Mouse (Mus musculus): Measurements from ENCODE around the gene Capn12. TPM values are rescaled to one million over a fixed set of nuclear protein-coding genes. Genes with fewer than 3 reads are reported as not detected.

Capn12 gene
- total RNA-seq (2021) = 0.19 and 0.60 TPM in 2 replicates
- long read RNA-seq, experiment 1, partial matches to known transcripts = 0 of 1 reads
- long read RNA-seq, experiment 1, other reads (novel, unspliced or antisense) = 1 of 1 reads
- long read RNA-seq, experiment 2, partial matches to known transcripts = 0 of 1 reads
- long read RNA-seq, experiment 2, other reads (novel, unspliced or antisense) = 1 of 1 reads

DNA sequence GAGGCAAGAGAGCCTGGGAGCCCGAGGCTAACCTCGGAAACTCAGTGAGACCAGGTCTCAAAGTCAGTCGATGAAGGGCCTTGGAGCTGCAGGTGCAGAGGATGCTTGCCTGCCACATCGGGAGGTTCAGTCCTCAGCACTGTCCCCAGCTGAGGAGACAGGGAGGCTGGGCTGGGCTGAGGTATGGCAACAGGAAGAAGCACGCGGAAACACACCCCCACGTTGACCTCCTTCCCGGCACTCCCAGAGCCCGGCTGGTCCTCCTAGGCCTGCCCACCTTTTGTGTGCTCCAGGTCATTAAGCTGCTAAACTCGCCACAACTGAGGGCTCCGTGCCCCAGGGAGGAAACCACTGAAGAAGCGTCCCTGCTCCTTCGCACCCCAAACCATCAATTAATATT, at the start of gene Capn12:
Gene Capn12, plus strand, starts transcription at position 224 of the 400 bp plus-strand sequence.
- DNase-seq = no peak

DNA sequence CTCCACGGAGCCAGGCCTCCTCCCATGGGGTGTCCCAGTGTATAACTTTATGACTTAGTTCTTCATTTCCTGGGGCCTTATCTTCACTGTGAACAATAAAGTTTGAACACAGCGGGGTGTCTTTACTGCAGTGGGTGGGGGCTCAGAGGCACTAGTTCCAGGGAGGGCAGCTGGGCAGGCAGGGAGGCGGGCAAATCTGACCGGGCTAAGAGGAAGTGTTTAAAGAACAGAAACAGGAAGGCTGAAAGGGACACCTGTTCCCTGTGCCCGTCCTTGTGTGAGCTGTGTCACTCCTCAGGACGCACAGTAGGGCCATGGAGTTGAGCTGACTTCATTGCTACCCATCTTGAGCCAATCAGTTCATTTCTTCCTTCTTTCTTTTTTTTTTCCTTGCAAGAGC, 49.1 kb upstream of the Capn12 start:
- no peak for DNase-seq

DNA sequence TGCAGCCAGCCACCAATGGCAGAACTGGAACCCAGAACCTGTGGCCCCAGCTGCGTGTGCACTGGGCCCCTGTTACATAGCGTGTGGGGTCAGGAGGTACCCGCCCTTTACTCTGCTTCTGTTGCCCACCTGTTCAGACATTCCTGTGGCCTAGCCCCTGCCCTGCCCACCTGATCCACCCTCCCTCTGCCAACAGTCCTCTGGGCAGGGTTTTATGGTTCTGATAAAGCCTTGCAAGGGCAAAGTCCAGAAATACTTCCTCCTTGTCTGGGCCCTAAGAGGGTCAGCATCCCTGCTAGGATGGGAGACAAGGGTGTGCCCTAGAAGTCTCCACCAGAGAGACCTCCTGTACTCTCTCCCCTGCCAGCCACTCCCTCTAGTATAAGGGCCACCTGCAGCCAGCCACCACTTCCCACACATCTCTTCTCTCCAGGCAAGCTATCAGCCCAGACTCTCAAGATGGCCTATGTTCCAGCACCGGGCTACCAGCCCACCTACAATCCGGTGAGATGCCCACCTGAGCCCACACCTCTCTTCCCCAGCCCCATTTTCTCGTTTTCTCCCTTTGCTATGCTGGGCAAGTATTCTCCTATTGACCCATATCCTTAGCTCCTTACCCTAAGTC, 47.4 kb upstream of the Capn12 start, which contains the start of gene Lgals4:
Gene Lgals4, plus strand, starts transcription at position 132 of the 625 bp plus-strand sequence.
- no peak for DNase-seq

DNA sequence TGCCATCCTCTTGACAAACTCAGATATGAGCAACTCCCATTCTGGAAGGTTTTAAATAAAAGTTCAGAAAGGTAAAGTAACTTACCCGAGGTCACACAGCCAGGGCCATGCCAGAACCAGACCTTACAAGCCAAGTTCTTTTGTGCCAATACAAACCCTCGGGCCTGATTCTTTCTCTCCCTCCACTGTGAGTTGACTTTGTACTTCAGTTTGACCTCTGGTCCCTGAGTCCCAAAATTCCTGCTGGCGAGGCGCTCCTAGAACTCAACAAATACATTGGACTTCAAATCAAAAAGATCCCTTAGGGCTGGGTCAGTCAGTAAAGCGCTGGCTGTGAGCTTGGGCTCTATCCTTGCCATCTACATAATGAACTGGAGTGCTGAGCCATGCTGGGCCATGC, 44.3 kb upstream of the Capn12 start:
- no peak for DNase-seq

DNA sequence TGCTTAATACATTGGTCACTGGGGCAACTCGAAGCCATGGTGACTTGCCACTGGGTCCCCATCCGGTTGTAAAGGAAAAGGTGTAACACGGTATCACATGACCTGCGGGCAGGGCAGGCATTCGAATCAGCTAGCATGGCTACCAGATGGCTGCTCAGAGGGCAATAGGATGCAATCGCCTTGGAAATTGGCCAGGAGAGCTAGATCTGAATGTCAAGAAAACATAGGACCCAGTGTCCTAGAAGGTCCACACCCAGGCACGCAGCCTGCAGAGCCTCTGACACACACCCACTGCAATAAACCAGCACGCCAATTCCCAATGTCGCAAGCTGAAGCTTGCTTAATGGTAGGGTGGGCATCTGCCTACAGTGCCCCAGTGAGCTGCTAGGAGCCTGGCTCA, 42.9 kb upstream of the Capn12 start:
- peak; percentile 48 for DNase-seq

DNA sequence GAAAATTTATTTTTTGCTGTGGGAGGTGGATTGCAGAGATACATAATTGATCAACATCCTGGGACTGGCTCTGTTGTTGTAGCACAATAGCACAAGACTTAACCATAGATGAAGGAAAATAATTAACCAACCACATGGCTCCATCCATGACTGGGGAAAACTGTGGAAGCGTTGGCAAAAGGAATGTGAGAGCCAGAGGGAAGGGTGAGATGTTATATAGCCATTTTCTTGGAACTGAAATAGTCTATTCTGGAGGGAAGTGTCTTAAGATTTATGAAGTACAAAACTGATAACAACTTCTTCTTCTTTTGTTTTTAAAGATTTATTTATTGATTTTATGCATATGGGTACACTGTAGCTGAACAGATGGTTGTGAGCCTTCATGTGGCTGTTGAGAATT, 33.9 kb upstream of the Capn12 start:
- DNase-seq = no peak

DNA sequence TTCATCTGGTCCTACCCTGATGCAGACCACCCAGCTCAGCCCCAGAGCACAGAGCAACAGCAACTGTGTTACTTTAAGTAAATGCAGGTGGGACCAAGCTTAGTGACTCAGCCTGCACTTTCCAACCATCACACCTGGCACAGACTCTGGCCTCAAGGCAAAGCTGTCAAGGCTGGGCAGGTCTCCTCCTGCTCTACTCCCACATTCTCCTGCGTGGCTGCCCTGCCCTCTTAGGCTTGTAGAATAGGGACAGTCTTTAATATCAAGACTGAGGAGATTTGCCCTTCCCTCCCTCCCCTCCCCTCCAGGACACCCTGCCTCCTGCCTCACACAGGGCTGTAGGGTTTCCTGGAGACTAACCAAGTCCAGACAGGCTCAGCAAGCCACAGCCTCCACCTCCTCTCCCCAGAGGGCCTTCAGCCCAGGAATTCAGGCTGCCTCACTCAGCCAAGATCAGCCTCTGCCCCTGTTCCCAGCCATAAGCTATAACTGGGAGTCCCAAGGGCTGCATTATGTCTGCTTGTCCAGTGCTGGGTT, 31.5 kb upstream of the Capn12 start:
- no peak for DNase-seq

DNA sequence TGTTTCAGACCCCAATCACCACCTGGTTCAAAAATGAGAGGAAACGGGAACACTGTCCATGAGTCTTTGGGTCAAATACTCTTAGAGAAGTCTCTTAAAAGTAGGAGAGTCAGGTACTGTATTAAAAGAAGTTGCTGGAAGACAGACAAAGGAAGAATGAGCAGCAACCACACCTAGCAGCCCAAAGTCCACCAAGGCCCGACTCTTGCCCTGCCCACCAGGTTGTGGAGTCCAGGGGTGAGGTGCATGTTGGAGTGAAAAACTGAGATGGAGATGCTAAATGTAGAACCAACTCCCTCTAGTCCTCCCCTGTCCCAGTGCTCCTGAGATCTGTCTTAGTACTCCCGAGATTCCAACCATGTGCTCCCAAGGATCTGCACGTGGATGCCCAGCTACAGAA, 30.6 kb upstream of the Capn12 start:
- DNase-seq = no peak

DNA sequence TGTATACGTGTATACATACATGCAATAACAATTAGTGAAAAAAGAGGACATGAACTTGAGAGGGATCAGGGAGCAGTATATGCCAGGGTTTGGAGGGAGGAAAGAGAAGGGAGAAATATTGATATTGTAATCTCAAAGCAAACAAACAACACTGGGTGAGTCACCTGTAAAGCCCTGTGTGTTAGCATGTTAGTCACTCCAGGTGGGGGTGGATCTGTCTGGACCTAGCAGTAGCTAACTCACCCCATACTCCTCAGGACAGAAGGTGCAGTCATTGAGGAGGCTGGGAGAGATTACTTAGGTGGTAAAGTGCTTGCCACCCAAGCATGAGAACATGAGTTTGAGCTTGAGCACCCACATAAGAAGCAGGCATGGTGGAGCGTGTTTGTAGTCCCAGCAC, 21.3 kb upstream of the Capn12 start:
- no peak for DNase-seq

DNA sequence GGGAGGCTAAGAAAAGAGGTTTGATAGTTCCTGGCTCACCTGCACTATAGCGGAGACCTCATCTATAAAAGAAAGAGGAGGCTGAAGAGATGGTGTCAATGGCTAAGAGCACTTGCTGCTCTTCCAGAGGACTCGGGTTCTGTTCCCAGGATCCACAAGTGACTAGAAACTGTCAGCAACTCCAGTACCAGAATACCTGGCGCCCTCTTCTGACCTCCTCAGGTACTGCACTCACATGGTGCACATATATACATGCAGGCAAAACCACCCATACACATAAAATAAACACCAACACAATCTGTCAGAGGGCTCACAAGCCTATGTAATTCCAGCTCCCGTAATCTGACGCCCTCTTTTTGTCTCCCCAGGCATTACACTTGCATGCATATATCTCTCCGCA, 20.3 kb upstream of the Capn12 start:
- no peak for DNase-seq

DNA sequence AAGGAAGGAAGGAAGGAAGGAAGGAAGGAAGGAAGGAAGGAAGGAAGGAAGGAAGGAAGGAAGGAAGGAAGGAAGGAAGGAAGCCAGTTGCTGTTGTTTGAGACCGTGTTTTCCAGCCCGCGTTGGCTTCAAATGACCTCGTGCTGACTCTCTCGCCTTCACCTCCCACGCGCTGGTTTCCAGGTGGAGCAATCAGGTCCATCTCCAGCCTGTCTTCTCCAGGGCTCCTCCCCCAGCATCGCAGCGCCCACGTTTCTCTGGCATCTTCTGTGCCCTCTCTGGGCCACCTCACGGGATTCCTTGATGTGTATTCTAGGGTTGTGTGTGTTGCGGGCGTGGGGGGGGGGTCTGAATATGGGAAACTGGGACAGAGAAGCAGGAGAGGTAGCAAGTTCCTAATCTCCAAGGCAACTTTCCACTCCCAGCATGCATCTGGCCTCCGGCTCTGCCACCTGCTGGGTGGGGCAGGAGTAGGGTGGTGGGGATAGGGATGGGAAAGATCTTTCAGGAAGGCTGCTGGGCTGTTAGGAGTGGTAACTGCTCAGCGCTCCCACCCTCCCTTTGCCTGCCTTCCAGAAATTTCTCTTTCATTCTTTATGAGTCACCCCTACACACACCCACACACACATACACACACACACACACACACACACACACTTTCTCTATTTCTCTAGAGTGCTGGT, 18.3 kb upstream of the Capn12 start:
- no peak for DNase-seq

DNA sequence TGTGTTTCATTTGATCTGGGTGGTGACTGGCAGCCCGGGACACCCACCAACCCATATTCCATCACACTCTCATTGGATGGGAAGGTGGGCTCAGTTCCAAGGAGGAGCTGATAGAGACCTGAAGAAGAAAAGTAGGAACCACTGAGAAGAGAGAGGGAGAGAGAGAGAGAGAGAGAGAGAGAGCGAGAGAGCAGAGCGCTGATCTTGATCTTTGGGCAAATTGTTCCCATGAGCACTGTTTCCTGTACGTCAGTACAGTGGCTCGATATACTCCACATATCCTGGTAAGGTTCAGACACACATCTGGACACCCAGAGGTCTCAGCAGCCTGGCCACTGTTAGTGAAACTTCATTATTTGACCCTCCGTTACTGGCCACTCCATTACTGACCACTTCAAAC, 17.7 kb upstream of the Capn12 start, which contains the start of gene Lgals7:
Gene Lgals7, plus strand, starts transcription at position 314 of the 400 bp plus-strand sequence.
- no peak for DNase-seq

DNA sequence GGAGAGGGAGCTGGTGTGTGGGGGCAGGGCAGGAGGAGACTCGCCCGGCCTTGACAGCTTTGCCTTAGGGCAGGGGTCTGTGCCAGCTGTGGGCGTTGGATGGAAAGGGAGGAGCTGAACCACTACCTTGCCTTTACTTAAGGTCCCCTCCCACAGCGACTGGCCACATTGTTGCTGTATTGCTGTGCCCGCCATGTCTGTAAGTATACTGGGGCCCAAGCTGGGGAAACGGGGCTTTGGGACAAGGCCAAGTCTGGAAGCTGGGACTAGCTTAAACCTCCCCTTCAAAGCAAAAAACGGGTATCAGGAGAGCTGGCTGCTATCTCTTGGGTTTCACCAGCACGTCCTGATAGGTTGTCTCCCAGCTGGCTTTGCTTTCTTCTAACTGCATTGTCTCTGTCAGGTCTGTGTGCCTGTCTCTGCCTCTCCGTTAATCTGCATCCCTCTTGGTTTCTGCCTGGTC, 16.9 kb upstream of the Capn12 start:
- no peak for DNase-seq

DNA sequence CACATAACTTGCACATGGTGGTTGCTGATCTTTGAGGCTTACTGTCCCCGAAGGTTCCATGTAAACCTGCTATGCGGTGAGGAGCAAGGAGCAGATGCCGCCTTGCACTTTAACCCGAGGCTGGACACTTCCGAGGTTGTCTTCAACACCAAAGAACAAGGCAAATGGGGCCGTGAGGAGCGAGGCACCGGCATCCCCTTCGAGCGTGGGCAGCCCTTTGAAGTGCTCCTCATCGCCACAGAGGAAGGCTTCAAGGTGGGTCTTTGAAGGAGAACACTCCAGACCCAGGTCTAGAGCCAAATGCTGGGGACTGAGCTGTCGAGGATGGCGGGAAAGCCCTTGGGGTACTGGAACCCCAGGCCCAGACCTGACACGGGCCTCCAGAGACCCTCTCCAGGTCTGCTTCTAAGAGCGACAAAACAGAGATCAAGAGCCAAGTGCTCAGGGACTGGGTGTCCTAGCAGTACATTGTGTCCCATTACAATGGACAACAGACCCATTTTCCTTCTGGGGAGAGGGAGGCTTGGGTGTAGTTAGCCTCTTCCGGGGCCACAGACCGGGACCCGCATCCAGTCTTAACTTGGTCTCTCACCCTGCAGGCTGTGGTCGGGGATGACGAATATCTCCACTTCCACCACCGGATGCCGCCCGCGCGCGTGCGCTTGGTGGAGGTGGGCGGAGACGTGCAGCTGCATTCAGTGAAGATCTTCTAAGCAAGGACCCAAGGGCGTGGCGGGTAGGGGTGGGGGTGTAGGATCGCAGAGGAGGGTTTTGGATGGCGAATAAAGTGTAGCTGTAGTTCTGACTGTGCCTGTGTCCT, 15.5 kb upstream of the Capn12 start:
- DNase-seq = peak; percentile 92

DNA sequence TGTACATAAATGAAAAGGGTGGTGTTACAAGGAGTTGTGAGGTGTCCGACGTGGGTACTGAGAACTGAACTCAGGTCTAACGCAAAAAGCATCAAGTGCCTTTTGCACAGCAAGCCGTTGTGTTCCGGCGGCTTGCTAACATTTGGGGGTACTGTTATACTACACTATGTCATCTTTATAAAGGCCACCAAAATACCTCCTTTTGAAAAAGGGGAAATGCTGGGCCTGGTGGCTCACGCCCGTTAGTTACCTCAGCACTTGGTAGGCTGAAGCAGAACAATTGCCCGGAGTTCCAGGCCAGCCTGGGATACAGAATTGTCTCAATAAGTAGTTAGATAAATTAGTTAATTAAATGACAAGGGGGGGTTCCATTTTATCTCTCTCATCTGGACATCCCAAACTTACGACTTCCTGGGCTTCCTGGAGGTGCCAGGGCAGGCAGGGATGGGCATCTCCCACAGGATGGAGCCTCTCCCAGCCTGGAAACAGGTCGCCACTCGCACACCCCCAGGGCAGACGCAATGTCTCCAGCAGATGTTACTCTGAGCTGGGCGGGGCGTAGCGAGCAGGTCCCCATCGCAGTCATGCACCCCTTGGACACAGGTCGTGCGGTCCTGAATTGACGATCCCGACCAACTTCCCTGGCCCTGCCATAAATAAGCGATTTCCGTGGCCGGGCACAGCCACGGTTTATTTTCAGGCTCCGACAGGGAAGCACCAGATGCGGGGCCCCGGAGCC, 14.3 kb upstream of the Capn12 start:
- DNase-seq = no peak

DNA sequence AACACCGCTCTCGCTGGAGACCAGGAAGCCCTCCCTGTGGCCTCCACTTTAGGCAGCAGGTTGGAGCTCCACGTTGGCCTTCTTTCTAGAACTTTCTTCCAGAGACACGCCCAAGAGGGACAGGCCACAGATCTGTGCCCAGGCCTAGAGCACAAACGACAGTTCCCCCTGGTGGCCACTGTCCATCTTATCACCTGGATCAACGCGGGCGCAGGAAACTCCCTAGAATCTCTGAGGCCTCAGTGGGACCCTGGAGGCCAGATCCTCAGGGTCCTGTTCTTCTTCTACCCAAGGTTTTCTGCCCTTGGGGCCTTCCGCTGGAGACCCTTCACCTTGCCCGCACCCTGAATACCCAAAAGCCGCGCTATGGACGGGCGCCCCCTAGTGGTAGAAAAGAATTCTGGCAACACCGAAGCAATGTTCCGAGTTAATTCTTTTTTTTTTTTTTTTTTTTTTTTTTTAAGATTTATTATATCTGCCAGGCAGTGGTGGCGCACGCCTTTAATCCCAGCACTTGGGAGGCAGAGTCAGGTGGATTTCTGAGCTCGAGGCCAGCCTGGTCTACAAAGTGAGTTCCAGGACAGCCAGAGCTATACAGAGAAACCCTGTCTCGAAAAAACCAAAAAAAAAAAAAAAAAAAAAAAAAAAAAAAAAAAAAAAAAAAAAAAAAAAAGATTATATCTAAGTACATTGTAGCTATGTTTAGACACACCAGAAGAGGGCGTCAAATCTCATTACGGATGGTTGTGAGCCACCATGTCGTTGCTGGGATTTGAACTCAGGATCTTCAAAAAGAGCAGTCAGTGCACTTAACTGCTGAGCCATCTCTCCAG, 13.5 kb upstream of the Capn12 start:
- DNase-seq = peak; percentile 89

DNA sequence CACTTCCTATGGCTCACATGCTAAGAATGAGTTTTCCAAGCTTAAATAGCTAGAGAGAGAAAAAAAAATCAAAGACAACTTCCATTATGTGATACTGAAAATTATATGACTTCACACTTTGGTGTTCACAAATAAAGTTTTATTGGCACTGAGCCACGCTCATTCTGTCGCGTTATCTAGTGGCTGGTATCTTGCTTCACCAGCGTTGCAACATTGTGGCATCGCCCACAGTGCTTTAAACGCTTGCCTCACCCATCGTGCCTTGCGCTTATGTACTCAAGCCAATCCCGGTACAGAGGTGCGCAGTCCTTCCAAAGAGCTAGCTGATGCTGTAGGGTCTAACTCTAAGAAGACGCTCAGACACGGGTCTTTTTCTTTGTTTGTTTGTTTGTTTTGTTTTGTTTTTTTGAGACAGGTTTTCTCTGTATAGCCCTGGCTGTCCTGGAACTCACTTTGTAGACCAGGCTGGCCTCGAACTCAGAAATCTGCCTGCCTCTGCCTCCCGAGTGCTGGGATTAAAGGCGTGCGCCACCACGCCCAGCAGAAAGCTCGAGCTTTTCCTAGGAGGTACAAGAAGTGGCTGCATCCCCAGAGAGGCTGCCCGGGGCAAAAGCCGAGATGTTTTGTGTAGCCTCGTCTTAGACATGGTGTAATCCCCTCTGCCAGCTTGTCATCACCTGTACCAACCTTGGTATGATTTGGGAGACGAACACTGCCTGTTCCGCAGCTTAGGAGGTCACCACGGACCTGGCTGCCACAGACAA, 10.1 kb upstream of the Capn12 start:
- DNase-seq = peak; percentile 38

DNA sequence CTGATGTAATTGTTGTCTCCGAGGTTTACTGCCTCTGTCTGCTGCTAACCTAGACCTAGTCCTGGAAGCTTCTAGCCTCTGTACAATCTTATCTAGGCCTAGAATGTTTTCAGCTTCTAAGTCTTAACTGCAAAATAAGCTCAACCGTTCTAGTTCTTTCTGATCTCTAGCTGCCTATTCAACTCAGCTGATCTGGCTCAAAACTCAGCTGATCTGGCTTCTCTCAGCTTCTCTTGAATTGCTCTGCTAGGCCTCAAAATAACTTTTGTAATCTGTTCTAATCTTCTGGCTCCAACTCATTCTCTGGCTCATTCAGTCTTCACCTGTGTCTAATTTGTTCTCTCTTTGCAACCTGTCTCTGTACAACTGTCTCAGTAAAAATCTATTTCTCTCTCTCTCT, 6.7 kb upstream of the Capn12 start:
- DNase-seq = no peak

DNA sequence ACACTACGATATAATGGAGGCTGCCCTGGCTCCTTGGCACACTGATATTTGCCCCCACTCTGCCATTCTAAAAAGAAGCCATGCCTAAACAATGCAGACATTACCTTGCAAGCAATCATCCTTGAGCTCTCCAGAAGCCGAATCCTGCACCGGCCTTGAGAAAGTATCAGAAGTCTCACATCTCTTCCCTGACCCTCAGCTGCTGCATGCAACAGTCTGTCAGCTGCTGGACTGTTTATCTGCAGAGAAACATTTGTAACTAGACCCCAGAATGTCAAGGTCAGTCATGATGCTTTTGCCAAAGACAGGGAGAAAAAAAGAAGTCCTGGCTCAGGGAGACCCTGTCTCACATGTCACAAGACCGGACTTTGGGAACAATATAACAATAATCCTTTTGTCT, 5.1 kb upstream of the Capn12 start:
- DNase-seq = peak; percentile 62

DNA sequence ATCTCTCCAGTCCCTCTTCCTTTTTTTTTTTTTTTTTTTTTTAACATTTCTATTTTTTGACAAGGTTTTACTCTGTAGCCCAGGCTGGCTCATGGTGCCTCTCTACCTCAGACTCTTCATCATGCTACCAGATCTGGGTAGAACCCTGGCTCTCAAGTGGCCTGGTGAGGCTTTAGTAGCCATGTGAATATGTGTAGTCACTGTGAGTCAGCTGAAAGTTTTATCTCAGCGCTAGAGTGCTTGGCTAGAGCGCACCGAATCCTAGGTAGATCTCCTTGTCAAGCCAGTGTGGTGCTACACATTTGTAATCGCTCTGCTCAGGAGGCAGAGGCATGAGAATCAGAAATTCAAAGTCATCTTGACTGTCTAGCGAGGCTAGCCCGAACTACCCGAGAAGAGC, 4.1 kb upstream of the Capn12 start:
- no peak for DNase-seq

Data from adrenal gland, postnatal 14 days (tissue).